Mouse (Mus musculus) thymus, adult 18-20 months (tissue): ENCODE measurements around the gene Shb.
"Not testable (repeated sequence)": the region's sequence is repeated elsewhere in the genome, so short reads cannot be mapped to it uniquely, and the experiment has no call there.

Source experiments
- DNase-seq, 2 experiments: peaks; one replicate each; pipeline ENCODE4 v3.0.0; 2022; ENCODE audit warnings: mixed read lengths in 2 of 2

Gene Shb

GRCm38 (mm10) chr4:45392572-45392971 is 139.7 kb downstream of the Shb start:
- no peak for DNase-seq

- no peak for DNase-seq
These were observed 140.2 kb downstream of the Shb start for GRCm38 (mm10) chr4:45392099-45392498.

- not testable (repeated sequence) for DNase-seq
These were observed 145.0 kb downstream of the Shb start for GRCm38 (mm10) chr4:45387296-45387695.

- not testable (repeated sequence) for DNase-seq
These were observed 150.1 kb downstream of the Shb start for GRCm38 (mm10) chr4:45382133-45382532.

- not testable (repeated sequence) for DNase-seq
These were observed 151.2 kb downstream of the Shb start for GRCm38 (mm10) chr4:45380903-45381580.

- DNase-seq, result no peak
These were observed 155.7 kb downstream of the Shb start for GRCm38 (mm10) chr4:45376573-45376972.

- DNase-seq, result no peak
These were observed 157.4 kb downstream of the Shb start for GRCm38 (mm10) chr4:45374879-45375278.
